26 mouse cellular contexts compared by ENCODE assay signal in genomic region chr14:93234333-93234732, GRCm38 (mm10).
DNase-seq lines count a peak whose midpoint lies in the region; ATAC-seq and TF ChIP-seq lines count a peak whose summit lies in the region.
"Had no signal": no experiment of that assay in that cellular context is flagged by ENCODE, and none has a peak within 500 bp of the region (broad histone marks: within the 10 kb centered on the region; RNA-seq: fewer than 3 reads in every experiment).

No protein-coding gene starts in this region.

- TF ChIP-seq CTCF in forebrain, postnatal 0 days (IDR thresholded peaks at IDR 0.05; ENCODE audit: low read depth), result no peak
- no peak for TF ChIP-seq CTCF in cerebellum, adult 2 months (IDR thresholded peaks at IDR 0.05; ENCODE audit: borderline replicate concordance, insufficient read depth, low read depth, low read length)

- no peaks in the 10 kb centered on the region for H3K4me1 ChIP-seq in forebrain, postnatal 0 days (ENCODE audit: insufficient read depth)
- peaks cover 8% of the 10 kb centered on the region; the same call in 1 of the 2 replicates for H3K4me1 ChIP-seq in forebrain, embryonic 15.5 days
- peaks cover 2% of the 10 kb centered on the region; the same call in 1 of the 2 replicates for H3K4me1 ChIP-seq in hindbrain, embryonic 12.5 days
- H3K4me1 ChIP-seq in hindbrain, embryonic 10.5 days (replicated peaks), result peaks cover 10% of the 10 kb centered on the region; the same call in 1 of the 2 replicates
- H3K4me1 ChIP-seq in neural tube, embryonic 11.5 days (ENCODE audit: control insufficient read depth, insufficient read depth, low read length), result no peaks in the 10 kb centered on the region
- peaks cover 4% of the 10 kb centered on the region; the same call in 1 of the 2 replicates for H3K4me1 ChIP-seq in neural tube, embryonic 15.5 days
- peaks cover 11% of the 10 kb centered on the region for H3K4me1 ChIP-seq in hindbrain, embryonic 14.5 days (replicated peaks; ENCODE audit: control insufficient read depth, insufficient read depth, low read length)
- H3K4me1 ChIP-seq in cerebellum, adult 2 months (ENCODE audit: control insufficient read depth, insufficient read depth, low read length), result no peaks in the 10 kb centered on the region
- H3K4me1 ChIP-seq: embryonic facial prominence, embryonic 12.5 days; embryonic facial prominence, embryonic 15.5 days; forebrain, embryonic 12.5 days; heart, embryonic 10.5 days; heart, embryonic 13.5 days had no signal

- no peaks in the 10 kb centered on the region for H3K27me3 ChIP-seq in forebrain, postnatal 0 days (ENCODE audit: insufficient read depth, low read length)
- no peaks in the 10 kb centered on the region for H3K27me3 ChIP-seq in forebrain, embryonic 15.5 days
- H3K27me3 ChIP-seq in hindbrain, embryonic 12.5 days, result no peaks in the 10 kb centered on the region
- no peaks in the 10 kb centered on the region for H3K27me3 ChIP-seq in hindbrain, embryonic 10.5 days (ENCODE audit: insufficient read depth, poor library complexity, severe bottlenecking)
- no peaks in the 10 kb centered on the region for H3K27me3 ChIP-seq in neural tube, embryonic 11.5 days (ENCODE audit: control insufficient read depth, insufficient read depth, low read length)
- no peaks in the 10 kb centered on the region for H3K27me3 ChIP-seq in neural tube, embryonic 15.5 days (replicated peaks)
- no peaks in the 10 kb centered on the region for H3K27me3 ChIP-seq in hindbrain, embryonic 14.5 days (ENCODE audit: control insufficient read depth, insufficient read depth, low read length)
- H3K27me3 ChIP-seq in cerebellum, adult 2 months (ENCODE audit: control insufficient read depth, insufficient read depth, low read length), result no peaks in the 10 kb centered on the region
- H3K27me3 ChIP-seq: embryonic facial prominence, embryonic 12.5 days; embryonic facial prominence, embryonic 15.5 days; forebrain, embryonic 12.5 days; heart, embryonic 13.5 days had no signal

- no peak overlapping the region for H3K9ac ChIP-seq in forebrain, postnatal 0 days
- H3K9ac ChIP-seq in forebrain, embryonic 15.5 days (replicated peaks), result no peak overlapping the region
- H3K9ac ChIP-seq in hindbrain, embryonic 12.5 days, result no peak overlapping the region
- no peak overlapping the region for H3K9ac ChIP-seq in neural tube, embryonic 11.5 days (ENCODE audit: low read length)
- no peak overlapping the region for H3K9ac ChIP-seq in neural tube, embryonic 15.5 days (replicated peaks)
- no peak overlapping the region for H3K9ac ChIP-seq in hindbrain, embryonic 14.5 days
- H3K9ac ChIP-seq: embryonic facial prominence, embryonic 12.5 days; embryonic facial prominence, embryonic 15.5 days; forebrain, embryonic 12.5 days; heart, embryonic 13.5 days had no signal

- no peak overlapping the region for H3K4me2 ChIP-seq in forebrain, postnatal 0 days (ENCODE audit: low read depth)
- H3K4me2 ChIP-seq in forebrain, embryonic 15.5 days (replicated peaks), result no peak overlapping the region
- no peak overlapping the region for H3K4me2 ChIP-seq in hindbrain, embryonic 12.5 days (replicated peaks)
- no peak overlapping the region for H3K4me2 ChIP-seq in neural tube, embryonic 11.5 days (ENCODE audit: low read depth)
- H3K4me2 ChIP-seq in neural tube, embryonic 15.5 days, result no peak overlapping the region
- H3K4me2 ChIP-seq in hindbrain, embryonic 14.5 days (replicated peaks), result no peak overlapping the region
- H3K4me2 ChIP-seq: embryonic facial prominence, embryonic 12.5 days; embryonic facial prominence, embryonic 15.5 days; forebrain, embryonic 12.5 days; heart, embryonic 13.5 days had no signal

- DNase-seq in forebrain, postnatal 0 days, result peak; percentile 6
- DNase-seq in hindbrain, embryonic 10.5 days (ENCODE audit: low spot score), result no peak
- no peak for DNase-seq in neural tube, embryonic 11.5 days (ENCODE audit: low spot score)
- DNase-seq in hindbrain, embryonic 14.5 days (ENCODE audit: low spot score), result no peak
- no peak for DNase-seq in cerebellum, adult 2 months
- DNase-seq: adrenal gland, adult 2 months; adrenal gland, postnatal 14 days; cerebellum, adult 18-20 months; cerebellum, adult 9-11 months; cerebellum, postnatal 25 days; gastrocnemius, postnatal 10 days; gastrocnemius, postnatal 36 days; heart, adult 2 months; heart, postnatal 14 days; heart, postnatal 4 days; kidney, adult 2 months had no signal

- no peaks in the 10 kb centered on the region for H3K9me3 ChIP-seq in forebrain, postnatal 0 days (ENCODE audit: low read length)
- no peaks in the 10 kb centered on the region for H3K9me3 ChIP-seq in forebrain, embryonic 15.5 days
- H3K9me3 ChIP-seq in hindbrain, embryonic 12.5 days (replicated peaks), result no peaks in the 10 kb centered on the region
- no peaks in the 10 kb centered on the region for H3K9me3 ChIP-seq in hindbrain, embryonic 10.5 days
- H3K9me3 ChIP-seq in neural tube, embryonic 11.5 days (ENCODE audit: control insufficient read depth, low read length), result no peaks in the 10 kb centered on the region
- no peaks in the 10 kb centered on the region for H3K9me3 ChIP-seq in neural tube, embryonic 15.5 days (replicated peaks)
- H3K9me3 ChIP-seq in hindbrain, embryonic 14.5 days (ENCODE audit: control insufficient read depth, low read length), result no peaks in the 10 kb centered on the region
- H3K9me3 ChIP-seq: embryonic facial prominence, embryonic 12.5 days; embryonic facial prominence, embryonic 15.5 days; forebrain, embryonic 12.5 days; heart, embryonic 10.5 days; heart, embryonic 13.5 days had no signal

- 59% methylated on average over 3 of the region's 3 CpGs for WGBS in forebrain, postnatal 0 days
- WGBS in forebrain, embryonic 15.5 days, result 68% methylated on average over 3 of the region's 3 CpGs
- 49% methylated on average over 3 of the region's 3 CpGs for WGBS in hindbrain, embryonic 12.5 days
- 62% methylated on average over 3 of the region's 3 CpGs for WGBS in hindbrain, embryonic 10.5 days
- WGBS in neural tube, embryonic 11.5 days, result 71% methylated on average over 3 of the region's 3 CpGs
- WGBS in neural tube, embryonic 15.5 days, result 41% methylated on average over 3 of the region's 3 CpGs
- WGBS in hindbrain, embryonic 14.5 days, result 29% methylated on average over 3 of the region's 3 CpGs
- WGBS in cerebellum, adult 2 months, result 78% methylated on average over 3 of the region's 3 CpGs

- no peak overlapping the region for H3K4me3 ChIP-seq in forebrain, postnatal 0 days (ENCODE audit: low read depth, low read length)
- H3K4me3 ChIP-seq in forebrain, embryonic 15.5 days, result no peak overlapping the region
- no peak overlapping the region for H3K4me3 ChIP-seq in hindbrain, embryonic 12.5 days
- no peak overlapping the region for H3K4me3 ChIP-seq in hindbrain, embryonic 10.5 days
- no peak overlapping the region for H3K4me3 ChIP-seq in neural tube, embryonic 11.5 days (ENCODE audit: low read depth, low read length)
- H3K4me3 ChIP-seq in neural tube, embryonic 15.5 days (replicated peaks), result no peak overlapping the region
- H3K4me3 ChIP-seq in hindbrain, embryonic 14.5 days (replicated peaks; ENCODE audit: low read length), result no peak overlapping the region
- H3K4me3 ChIP-seq in cerebellum, adult 2 months (replicated peaks; ENCODE audit: insufficient read depth, low read depth, low read length), result no peak overlapping the region
- H3K4me3 ChIP-seq: embryonic facial prominence, embryonic 12.5 days; embryonic facial prominence, embryonic 15.5 days; forebrain, embryonic 12.5 days; heart, adult 2 months; heart, embryonic 10.5 days; heart, embryonic 13.5 days had no signal

- TF ChIP-seq POLR2A in cerebellum, adult 2 months (IDR thresholded peaks at IDR 0.05; ENCODE audit: borderline replicate concordance, insufficient read depth, low read length), result no peak

- peak; percentile 10; the same call in 1 of the 2 replicates for ATAC-seq in forebrain, postnatal 0 days
- no peak for ATAC-seq in forebrain, embryonic 15.5 days (replicated peaks)
- ATAC-seq in hindbrain, embryonic 12.5 days (ENCODE audit: low FRiP score), result peak; percentile 51
- ATAC-seq in neural tube, embryonic 11.5 days (ENCODE audit: insufficient read depth, low FRiP score, low TSS enrichment), result 0 out of 2 replicates have a peak, but pooled peaks have one; percentile 35
- ATAC-seq in neural tube, embryonic 15.5 days (ENCODE audit: low FRiP score), result no peak
- ATAC-seq in hindbrain, embryonic 14.5 days (ENCODE audit: low FRiP score), result no peak
- ATAC-seq: CD4-positive, CD25-positive, alpha-beta regulatory T cell, adult 4 months; intestine, postnatal 0 days had no signal

- H3K36me3 ChIP-seq in forebrain, postnatal 0 days (ENCODE audit: insufficient read depth), result no peaks in the 10 kb centered on the region
- H3K36me3 ChIP-seq in forebrain, embryonic 15.5 days, result no peaks in the 10 kb centered on the region
- H3K36me3 ChIP-seq in hindbrain, embryonic 12.5 days, result no peaks in the 10 kb centered on the region
- H3K36me3 ChIP-seq in hindbrain, embryonic 10.5 days, result no peaks in the 10 kb centered on the region
- H3K36me3 ChIP-seq in neural tube, embryonic 11.5 days (ENCODE audit: control insufficient read depth, insufficient read depth, low read length), result no peaks in the 10 kb centered on the region
- no peaks in the 10 kb centered on the region for H3K36me3 ChIP-seq in neural tube, embryonic 15.5 days
- no peaks in the 10 kb centered on the region for H3K36me3 ChIP-seq in hindbrain, embryonic 14.5 days (replicated peaks; ENCODE audit: control insufficient read depth, insufficient read depth)
- H3K36me3 ChIP-seq: embryonic facial prominence, embryonic 12.5 days; embryonic facial prominence, embryonic 15.5 days; forebrain, embryonic 12.5 days; heart, embryonic 10.5 days; heart, embryonic 13.5 days had no signal

- H3K27ac ChIP-seq in forebrain, postnatal 0 days (ENCODE audit: low read depth, low read length), result no peak overlapping the region
- H3K27ac ChIP-seq in forebrain, embryonic 15.5 days (replicated peaks), result no peak overlapping the region
- no peak overlapping the region for H3K27ac ChIP-seq in hindbrain, embryonic 12.5 days
- H3K27ac ChIP-seq in hindbrain, embryonic 10.5 days, result no peak overlapping the region
- H3K27ac ChIP-seq in neural tube, embryonic 11.5 days (ENCODE audit: low read depth, low read length), result no peak overlapping the region
- H3K27ac ChIP-seq in neural tube, embryonic 15.5 days (replicated peaks), result no peak overlapping the region
- 0 out of 2 replicates have a peak overlapping the region, but pooled peaks have one; percentile 4 for H3K27ac ChIP-seq in hindbrain, embryonic 14.5 days
- H3K27ac ChIP-seq in cerebellum, adult 2 months (ENCODE audit: insufficient read depth, low read length), result no peak overlapping the region
- H3K27ac ChIP-seq: embryonic facial prominence, embryonic 12.5 days; embryonic facial prominence, embryonic 15.5 days; forebrain, embryonic 12.5 days; heart, adult 2 months; heart, embryonic 10.5 days; heart, embryonic 13.5 days had no signal

Comparison
In these comparisons a context has a peak if more than half of its experiments do, and no peak if none do; other contexts are left out.
1. ATAC-seq: peak in forebrain, postnatal 0 days (single experiment), hindbrain, embryonic 12.5 days (single experiment) and neural tube, embryonic 11.5 days (single experiment); none in forebrain, embryonic 15.5 days (single experiment), neural tube, embryonic 15.5 days (single experiment) and hindbrain, embryonic 14.5 days (single experiment).